Mouse (Mus musculus) liver, embryonic 14.5 days (tissue): ENCODE results near the gene Cnmd. TPM values are rescaled to one million over a fixed set of nuclear protein-coding genes. Genes with fewer than 3 reads are reported as not detected.

Experiments
- ATAC-seq: fragments of 200-750 bp; cut with Nextera tagmentation; 2 replicates; pipeline ENCODE4 v1.8.0; 2017; ENCODE audit warnings: moderate number of reproducible peaks, mild to moderate bottlenecking, moderate library complexity; ENCODE audit not compliant: insufficient read depth
- DNase-seq, 3 experiments: peaks; one replicate each; pipeline ENCODE4 v3.0.0-alpha.2; 2012 to 2013; ENCODE audit warnings: low read depth in 3 of 3, low spot score in 3 of 3
- H3K27ac ChIP-seq: fragments of 300-500 bp; sonication (generic); 2 replicates; pipeline ENCODE4 v1.5.1; 2014; ENCODE audit warnings: moderate library complexity, mild to moderate bottlenecking, control low read depth, inconsistent platforms
- H3K27me3 ChIP-seq: fragments of 300-500 bp; sonication (generic); 2 replicates; pipeline ENCODE4 v1.6.1; 2014; ENCODE audit warnings: mild to moderate bottlenecking, low read length, moderate library complexity; ENCODE audit not compliant: control insufficient read depth, insufficient read depth
- H3K36me3 ChIP-seq: fragments of 300-500 bp; sonication (generic); replicated peaks from 2 replicates; pipeline ENCODE4 v1.6.1; 2014; ENCODE audit warnings: low read depth; ENCODE audit not compliant: control insufficient read depth, insufficient read depth
- H3K4me1 ChIP-seq, 2 experiments: fragments of 200-500 bp in 1 of 2; fragments of 300-500 bp in 1 of 2; sonication (generic) in 1 of 2; replicated peaks; 2 replicates each; pipeline ENCODE4 v1.6.1; 2012 to 2014; ENCODE audit warnings: antibody characterized with exemption in 1 of 2, inconsistent platforms in 1 of 2, low read length in 1 of 2; ENCODE audit not compliant: control insufficient read depth in 2 of 2, insufficient read depth in 2 of 2
- H3K4me2 ChIP-seq: fragments of 300-500 bp; sonication (generic); 2 replicates; pipeline ENCODE4 v1.6.1; 2014; ENCODE audit warnings: low read depth, mild to moderate bottlenecking, control low read depth, moderate library complexity
- H3K4me3 ChIP-seq, 2 experiments: fragments of 200-500 bp in 1 of 2; fragments of 300-500 bp in 1 of 2; sonication (generic) in 1 of 2; 2 replicates each; pipeline ENCODE4 v1.5.1; 2012 to 2014; ENCODE audit warnings: low read depth in 2 of 2, low read length in 2 of 2, mild to moderate bottlenecking in 2 of 2, control low read depth in 1 of 2, inconsistent platforms in 1 of 2, moderate library complexity in 1 of 2; ENCODE audit not compliant: insufficient read depth in 1 of 2
- H3K9ac ChIP-seq: fragments of 300-500 bp; sonication (generic); replicated peaks from 2 replicates; pipeline ENCODE4 v1.6.1; 2014; ENCODE audit warnings: mild to moderate bottlenecking, control low read depth, moderate library complexity
- H3K9me3 ChIP-seq: fragments of 300-500 bp; sonication (generic); 2 replicates; pipeline ENCODE4 v1.6.1; 2016; ENCODE audit warnings: low read length, mixed read lengths; ENCODE audit not compliant: control insufficient read depth
- CTCF ChIP-seq: IDR thresholded peaks from 2 replicates; pipeline ENCODE4 v1.5.1; 2016; ENCODE audit warnings: antibody characterized with exemption, low read depth, control low read depth
- EP300 ChIP-seq: IDR thresholded peaks from 2 replicates; pipeline ENCODE4 v1.6.1; 2016; ENCODE audit warnings: antibody characterized with exemption, low read depth
- WGBS: fragments of 180-500 bp; shearing (Covaris S2); extraction: QIAGEN DNeasy Blood & Tissue Kit; methylation state at CpG from one replicate; pipeline ENCODE4 v1.1.7; 2014; ENCODE audit not compliant: insufficient replicate concordance; 5-methylcytosine and 5-hydroxymethylcytosine counted together
- polyA plus RNA-seq, 2 experiments: library from polyadenylated mRNA; depleted of rRNA in 1 of 2; stranded (reverse) in 1 of 2; unstranded in 1 of 2; fragments of >200 nt; fragmentation: Nextera tagmentation in 1 of 2; extraction: Ambion mirVana in 1 of 2; gene quantifications; 2 replicates each; pipeline versions ENCODE4 v1.2.1 to v1.2.3; 2012 to 2014

Cnmd gene
- polyA plus RNA-seq, 2 experiments: 0.06 TPM; not detected in 1

DNA sequence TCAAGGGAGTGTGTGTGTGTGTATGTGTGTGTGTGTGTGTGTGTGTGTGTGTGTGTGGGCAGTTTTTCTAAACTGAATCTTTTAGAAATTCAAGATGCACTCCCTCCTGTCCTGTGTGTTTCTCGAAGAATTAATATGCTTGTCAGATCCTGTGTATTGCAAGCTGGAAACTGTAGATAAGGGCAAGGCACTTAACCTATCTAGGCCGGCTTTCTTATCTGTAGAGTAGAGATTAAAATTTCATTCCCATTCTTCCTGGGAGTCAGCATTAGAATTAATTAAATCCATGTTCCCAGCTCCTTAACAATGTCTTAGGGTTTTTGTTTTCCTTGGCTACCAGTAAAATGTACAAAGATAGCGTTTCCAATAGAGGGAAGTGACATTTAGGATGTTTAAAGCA lies 40.8 kb downstream of the Cnmd start:
- Histone ChIP-seq H3K4me2 (no peak overlapping the region), H3K27ac (no peak overlapping the region), H3K27me3 (no peaks in the 10 kb centered on the region), H3K36me3 (peaks cover 20% of the 10 kb centered on the region), H3K4me3 (no peak overlapping the region), H3K4me1 (peaks cover 0 to 4% of the 10 kb centered on the region in 2 experiments; a peak in 3 of 4 replicates), H3K9me3 (no peaks in the 10 kb centered on the region), H3K9ac (no peak overlapping the region)
- WGBS: 41% methylated on average over 3 of the region's 3 CpGs
- TF ChIP-seq CTCF (no peak), EP300 (peak; percentile 23; the same call in 1 of the 2 replicates)
- peak in 1 of 3 experiments; percentile 22 for DNase-seq
- ATAC-seq: peak; percentile 45; the same call in 1 of the 2 replicates

DNA sequence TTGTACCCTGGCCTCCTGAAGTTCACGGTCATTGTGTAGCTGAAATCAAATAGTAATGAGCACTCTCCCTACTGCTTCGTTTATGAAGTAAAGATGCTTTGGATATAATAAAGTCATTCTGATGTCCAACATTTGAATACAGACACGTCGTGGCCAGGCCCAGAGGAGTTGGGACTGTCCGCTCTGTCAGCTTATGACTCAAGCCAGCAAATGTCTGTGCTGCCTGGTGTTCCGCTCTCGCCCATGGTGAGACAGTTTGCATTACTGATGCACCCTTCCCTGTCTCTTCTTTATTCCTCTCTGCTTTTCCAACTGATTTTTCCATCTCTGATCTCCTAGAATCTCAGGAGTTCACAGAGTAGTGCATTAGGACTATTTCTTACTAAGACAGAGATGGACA lies 42.2 kb downstream of the Cnmd start:
- no peak for DNase-seq
- no peak for TF ChIP-seq EP300
- TF ChIP-seq CTCF: no peak
- no peak for ATAC-seq

DNA sequence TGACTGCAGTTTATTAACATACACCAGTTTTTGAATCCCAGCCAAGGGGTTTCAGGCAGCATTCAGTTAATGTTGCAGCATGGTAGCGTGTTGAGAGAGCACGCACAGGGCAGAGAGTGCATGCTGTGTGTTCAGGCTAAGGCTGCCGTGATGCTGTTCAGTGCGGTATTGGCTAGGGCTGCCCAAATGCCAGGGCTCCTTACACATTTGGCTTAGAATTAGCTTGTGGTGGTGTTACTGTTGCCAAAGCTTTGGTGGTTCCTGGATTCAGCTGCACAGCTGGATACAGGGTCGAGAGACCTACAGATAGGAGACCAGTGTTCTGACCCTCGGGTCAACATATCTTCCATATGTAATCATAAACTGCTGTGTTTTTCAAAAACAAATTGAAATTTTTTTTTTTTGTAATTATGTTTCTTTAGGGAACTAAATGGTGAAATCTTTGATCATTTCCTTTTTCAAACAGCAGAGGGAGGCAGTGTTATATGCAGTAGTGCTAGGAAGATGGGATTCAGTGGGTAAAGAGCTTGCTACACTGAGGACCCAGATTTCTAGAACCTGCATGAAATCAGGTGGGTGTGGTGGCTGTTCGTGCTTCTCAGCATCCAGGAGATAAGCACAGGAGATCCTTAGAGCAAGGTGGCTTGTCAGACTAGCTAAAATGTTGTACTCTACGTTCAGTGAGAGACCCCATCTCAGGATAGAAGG lies 44.7 kb downstream of the Cnmd start:
- H3K4me3 ChIP-seq: no peak overlapping the region
- peaks cover 12% of the 10 kb centered on the region for H3K36me3 ChIP-seq
- H3K27ac ChIP-seq: no peak overlapping the region
- no peak overlapping the region for H3K9ac ChIP-seq
- 76% methylated on average over 8 of the region's 8 CpGs for WGBS
- TF ChIP-seq CTCF (peak; percentile 21; the same call in 1 of the 2 replicates), EP300 (no peak)
- no peaks in the 10 kb centered on the region for H3K9me3 ChIP-seq
- ATAC-seq (no peak), DNase-seq (no peak)
- no peak overlapping the region for H3K4me2 ChIP-seq
- no peaks in the 10 kb centered on the region for H3K27me3 ChIP-seq
- H3K4me1 ChIP-seq: peaks cover 0 to 4% of the 10 kb centered on the region in 2 experiments; a peak in 3 of 4 replicates

More for the DNA sequence above, 42.2 kb downstream of the Cnmd start:
- Histone ChIP-seq H3K27ac (no peak overlapping the region), H3K9ac (no peak overlapping the region), H3K4me2 (no peak overlapping the region), H3K9me3 (no peaks in the 10 kb centered on the region), H3K4me3 (no peak overlapping the region), H3K27me3 (no peaks in the 10 kb centered on the region), H3K36me3 (peaks cover 18% of the 10 kb centered on the region), H3K4me1 (peaks cover 0 to 4% of the 10 kb centered on the region in 2 experiments; a peak in 3 of 4 replicates)
- 87% methylated on average over 7 of the region's 7 CpGs for WGBS

DNA sequence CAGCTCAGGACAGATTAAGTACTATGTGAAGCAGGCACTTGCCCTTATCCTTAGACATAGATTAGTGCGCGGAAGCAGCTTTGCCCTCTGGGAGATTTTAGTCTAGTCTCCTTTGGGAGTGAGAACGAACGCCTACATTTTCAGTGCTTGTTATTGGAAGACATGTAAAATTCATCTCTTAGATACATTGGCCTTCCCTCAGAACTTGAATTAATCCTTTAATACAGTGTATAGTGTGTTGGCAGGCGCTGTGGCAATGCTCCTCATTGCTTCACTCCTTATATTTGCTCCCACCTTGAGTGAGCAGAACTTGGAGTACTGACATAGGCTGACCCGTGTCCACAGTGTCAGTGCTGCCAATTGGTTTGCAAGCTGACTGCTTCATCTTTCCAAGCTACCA lies 53.7 kb downstream of the Cnmd start:
- TF ChIP-seq CTCF: no peak
- TF ChIP-seq EP300: no peak
- Histone ChIP-seq H3K4me1 (no peaks in the 10 kb centered on the region), H3K9ac (no peak overlapping the region), H3K27me3 (no peaks in the 10 kb centered on the region), H3K27ac (no peak overlapping the region), H3K9me3 (no peaks in the 10 kb centered on the region), H3K4me2 (no peak overlapping the region), H3K4me3 (no peak overlapping the region), H3K36me3 (peaks cover 14% of the 10 kb centered on the region)
- DNase-seq (no peak), ATAC-seq (no peak)
- WGBS: 80% methylated on average over 6 of the region's 6 CpGs

DNA sequence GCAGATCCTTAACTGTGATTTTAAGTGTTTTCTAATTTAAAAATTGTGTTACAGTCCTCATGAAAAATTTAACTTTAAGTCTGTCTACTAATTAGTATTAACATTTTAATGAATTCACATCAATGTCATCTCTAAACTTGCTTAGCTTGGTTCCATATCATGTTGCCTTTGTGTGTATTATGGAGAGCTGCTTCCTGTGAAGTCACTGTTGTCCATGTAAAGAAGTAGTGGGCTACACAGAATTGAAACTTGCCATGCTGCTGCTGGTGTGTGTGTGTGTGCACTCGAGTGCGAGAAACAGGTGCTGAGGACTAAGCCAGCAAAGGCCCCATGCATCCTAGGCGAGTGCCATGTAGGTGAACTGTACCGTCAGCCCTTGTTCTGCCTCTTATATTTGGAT lies 54.6 kb downstream of the Cnmd start:
- H3K27ac ChIP-seq: no peak overlapping the region
- WGBS: 83% methylated on average over 4 of the region's 4 CpGs
- no peak overlapping the region for H3K9ac ChIP-seq
- no peak overlapping the region for H3K4me2 ChIP-seq
- no peaks in the 10 kb centered on the region for H3K27me3 ChIP-seq
- no peaks in the 10 kb centered on the region for H3K9me3 ChIP-seq
- no peak for DNase-seq
- H3K4me3 ChIP-seq: no peak overlapping the region
- ATAC-seq: no peak
- peaks cover 10% of the 10 kb centered on the region for H3K36me3 ChIP-seq
- H3K4me1 ChIP-seq: no peaks in the 10 kb centered on the region
- TF ChIP-seq EP300 (no peak), CTCF (no peak)
